Mouse (Mus musculus) right cerebral cortex, adult 18-20 months (tissue): ENCODE measurements around the gene Sfswap.

Experiments used
- DNase-seq: peaks from one replicate; pipeline ENCODE4 v3.0.0; 2022; ENCODE audit warnings: mixed read lengths

The Sfswap gene

DNA sequence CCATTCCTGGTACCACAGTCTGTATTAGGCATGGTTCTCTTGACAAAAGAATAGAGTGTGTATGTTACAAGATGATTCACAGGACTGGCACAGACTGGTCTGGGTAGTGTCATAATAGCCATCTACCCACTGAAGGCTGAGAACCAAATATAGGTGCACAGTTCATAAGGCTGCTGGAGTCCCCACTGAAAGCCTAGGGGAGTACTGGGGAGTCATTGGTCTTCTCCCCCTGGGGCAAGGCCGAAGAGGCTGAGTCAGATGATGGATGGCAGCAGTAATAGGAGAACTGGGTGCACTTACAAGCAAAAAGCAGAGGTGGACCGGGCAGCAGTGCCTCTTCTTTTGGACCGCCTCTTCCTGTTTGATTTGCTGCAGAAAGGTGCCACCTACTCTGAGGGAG is 32.7 kb downstream of the Sfswap start:
- no peak for DNase-seq

DNA sequence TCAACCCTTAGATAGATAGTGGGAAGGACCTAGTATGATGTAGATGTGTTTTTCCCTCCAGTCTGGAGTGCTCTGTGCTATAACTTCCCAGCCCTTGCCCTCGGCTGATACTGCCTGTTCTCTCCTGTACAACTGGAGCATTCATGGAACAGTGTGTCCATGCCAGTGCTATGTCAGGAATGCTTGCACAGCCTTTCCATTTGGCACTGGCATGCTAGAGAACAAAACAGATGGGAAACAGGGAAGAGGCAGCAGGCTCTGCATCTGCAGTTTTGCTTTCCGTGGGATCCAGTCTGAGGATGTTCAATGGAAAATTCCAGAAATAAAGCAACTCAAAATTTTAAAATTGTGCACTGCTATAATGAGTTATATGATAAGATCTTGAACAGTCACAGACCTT is 33.5 kb downstream of the Sfswap start:
- DNase-seq: peak; percentile 87

DNA sequence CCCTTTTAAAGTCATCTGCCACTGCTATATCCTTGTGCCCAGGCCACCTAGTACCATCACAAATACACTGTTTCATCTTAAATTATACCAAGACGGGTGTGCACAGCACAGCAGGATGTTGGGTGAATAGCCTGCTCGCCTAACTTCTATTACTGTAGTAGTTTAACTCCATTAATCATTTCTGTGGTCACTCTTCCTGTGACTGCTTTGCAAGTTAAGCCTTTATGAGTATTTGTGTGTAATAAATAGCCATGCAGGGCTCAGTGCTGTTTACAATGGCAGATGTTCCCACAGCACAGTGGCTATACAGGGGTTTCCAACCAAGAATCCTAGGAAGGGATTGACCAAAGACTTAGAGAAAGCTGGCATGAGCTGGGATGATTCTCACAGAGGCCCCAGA is 34.0 kb downstream of the Sfswap start:
- DNase-seq: no peak

DNA sequence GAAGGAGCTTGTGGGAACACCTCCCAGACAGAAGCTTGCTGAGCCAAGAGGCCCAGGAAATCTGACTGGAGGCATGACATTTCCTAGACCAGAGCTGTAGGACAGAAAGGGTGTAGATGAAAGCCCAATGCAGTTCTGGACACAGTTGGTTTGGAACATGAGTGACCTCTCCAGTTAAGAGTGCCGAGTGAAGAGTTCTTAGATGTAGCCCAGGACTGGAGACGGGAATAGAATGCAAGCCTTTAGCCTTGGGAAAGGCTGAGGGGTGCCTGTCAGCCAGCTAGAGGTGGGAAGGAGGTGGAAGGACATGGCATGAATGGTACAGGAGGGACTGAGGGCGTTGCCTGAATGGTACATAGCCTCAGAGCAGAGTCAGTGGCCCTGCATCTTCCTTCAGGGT is 34.4 kb downstream of the Sfswap start:
- no peak for DNase-seq

DNA sequence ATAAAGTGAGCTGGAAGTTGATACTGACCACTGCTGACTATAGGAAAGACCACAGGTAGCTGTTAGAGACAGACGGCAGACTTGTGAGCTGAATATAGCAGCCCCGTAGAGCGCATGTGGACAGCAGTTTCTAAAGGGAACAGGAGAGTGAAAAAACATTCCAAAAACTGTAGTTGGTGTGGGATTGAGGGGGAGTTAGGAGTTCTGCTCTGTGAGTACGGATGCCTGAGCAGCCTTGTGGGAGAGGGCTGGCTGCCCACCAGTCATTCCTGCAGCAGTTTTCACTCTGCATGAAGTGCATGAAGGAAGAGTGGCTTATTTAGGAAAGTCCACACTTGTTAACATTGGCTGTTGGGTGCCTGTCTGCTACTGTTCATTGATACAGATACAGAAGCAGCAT is 37.8 kb downstream of the Sfswap start:
- peak; percentile 61 for DNase-seq

DNA sequence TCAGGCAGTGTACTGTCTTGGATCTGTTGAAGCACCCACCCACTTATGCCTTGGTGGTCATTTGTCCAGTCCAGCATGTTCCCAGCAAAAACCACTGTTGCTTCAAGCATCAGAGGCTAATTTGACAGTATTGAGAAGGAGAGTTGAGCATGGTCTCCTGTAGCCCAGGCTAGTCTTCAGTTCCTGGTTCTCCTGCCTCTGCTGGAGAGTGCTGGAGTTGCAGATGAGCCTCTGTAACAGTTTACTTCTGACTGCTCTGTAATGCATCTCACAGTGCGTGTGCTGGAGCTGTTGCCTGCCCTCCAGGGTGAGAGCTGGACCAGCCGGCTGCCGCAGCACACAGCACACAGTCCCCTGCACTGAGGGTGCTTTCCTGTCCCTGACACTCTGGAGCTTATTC is 41.2 kb downstream of the Sfswap start:
- no peak for DNase-seq

DNA sequence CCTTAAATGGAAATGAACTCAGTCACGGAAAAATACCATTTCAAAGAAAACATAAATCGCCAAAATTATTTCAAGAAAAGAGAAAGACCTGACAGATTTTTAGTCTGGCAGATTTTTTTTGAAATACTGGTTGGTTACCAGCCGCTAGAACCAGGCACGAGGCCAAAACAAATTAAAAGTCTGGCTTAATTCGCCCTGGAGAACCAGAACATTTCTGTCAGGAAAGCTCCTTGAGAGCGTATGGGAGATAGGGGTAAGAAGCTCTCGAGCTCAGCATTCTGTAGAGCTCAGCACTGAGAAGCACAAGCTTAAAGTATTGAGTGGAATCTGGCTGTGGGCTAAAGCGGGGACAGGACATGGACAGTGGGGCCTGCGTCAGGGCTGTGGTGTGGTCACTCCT is 44.8 kb downstream of the Sfswap start:
- DNase-seq: peak; percentile 55

DNA sequence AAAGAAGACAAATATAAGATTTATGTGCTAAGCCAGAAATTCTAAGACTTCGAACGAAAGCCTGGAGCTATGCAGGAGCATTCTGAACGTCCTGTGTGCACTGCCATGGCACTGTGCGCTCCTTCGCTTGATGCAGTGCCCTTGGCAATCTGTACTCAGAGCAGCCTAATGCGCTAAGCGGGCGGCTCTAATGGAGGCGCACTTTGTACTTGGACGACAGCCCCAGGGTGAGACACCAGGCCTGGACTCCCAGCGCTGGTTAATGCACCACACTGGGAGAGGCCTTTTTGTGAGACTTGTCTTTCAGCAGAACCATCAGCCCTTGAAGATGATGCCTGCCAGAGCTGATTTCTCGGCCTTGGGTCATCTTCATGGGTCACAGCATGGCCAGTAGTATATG is 48.7 kb downstream of the Sfswap start:
- DNase-seq: no peak

DNA sequence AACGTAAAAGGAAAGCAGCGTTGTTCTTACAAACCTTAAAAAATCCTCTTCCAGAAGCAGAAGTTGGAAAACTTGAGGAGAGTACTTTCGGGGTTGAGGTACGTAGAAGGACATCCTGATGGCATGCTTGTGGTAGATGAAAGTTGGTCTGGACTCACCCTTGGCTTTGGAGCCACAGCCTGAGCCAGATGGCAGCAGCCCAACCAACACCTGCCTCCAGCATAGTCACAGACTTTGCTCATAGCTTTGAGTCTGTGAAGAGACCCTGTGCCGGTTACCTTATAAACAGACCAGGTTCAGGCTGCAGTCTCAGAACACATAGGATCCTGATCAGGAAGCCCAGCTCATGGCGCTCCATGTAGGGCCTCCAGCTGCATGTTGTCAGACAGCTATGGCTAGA is 49.8 kb downstream of the Sfswap start:
- no peak for DNase-seq

DNA sequence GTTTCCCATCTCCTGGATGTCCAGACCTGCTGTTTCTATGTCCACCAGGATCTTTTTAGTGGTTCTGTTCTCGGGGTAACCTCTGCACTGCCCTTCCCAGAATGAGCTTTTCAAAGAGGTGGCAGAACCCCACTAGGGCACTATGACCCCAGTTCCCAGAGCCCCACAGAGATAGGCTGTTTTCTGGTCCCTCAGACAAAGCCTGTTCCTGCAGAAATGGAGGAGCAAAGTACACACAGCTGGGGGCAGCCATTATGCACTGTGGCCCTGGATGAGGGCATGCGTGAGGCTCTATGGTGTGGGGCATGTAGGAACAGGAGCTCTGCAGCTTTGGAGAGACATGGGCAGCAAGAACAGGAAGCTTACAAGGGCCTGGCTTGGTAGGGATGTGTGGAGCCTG is 51.0 kb downstream of the Sfswap start:
- no peak for DNase-seq

DNA sequence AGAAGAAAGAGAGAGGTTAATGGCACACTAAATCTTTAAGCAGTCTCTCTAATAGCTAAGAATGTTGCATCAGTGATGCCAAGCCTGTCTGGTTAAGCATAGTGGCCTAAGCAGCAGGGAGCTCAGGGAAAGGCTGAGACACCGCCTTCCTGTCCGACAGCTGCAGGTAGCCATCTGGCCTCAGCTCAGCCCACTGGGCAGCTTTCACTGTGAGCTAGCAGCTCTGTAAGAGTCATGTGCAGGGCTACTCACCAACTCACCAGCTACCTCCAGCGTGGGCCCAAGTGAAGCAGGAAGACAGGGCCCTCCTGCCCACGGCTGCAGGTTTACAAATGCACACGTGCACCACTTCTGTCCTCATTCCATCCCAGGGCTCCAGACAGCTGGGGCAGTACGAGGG is 52.6 kb downstream of the Sfswap start:
- DNase-seq: peak; percentile 60

DNA sequence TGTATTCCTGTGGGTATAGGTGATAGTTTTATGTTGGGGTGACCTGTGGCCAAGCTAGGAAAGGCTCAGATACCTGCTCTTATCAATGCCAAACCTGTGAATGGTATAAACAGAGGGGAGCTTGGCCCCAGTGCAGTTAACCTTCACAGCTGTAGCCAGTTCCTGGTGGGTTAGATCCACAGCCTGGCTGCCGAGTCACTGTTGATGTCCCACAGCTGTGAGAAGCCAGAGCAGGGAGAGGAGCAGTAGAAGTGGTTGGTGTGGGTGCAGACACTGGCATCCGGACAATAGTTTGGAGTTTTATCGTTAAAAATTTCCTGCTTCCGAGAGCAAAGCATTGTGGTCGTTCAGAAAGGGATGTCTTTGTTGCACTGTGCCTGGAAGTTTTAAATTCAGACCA is 57.6 kb downstream of the Sfswap start:
- DNase-seq: no peak

DNA sequence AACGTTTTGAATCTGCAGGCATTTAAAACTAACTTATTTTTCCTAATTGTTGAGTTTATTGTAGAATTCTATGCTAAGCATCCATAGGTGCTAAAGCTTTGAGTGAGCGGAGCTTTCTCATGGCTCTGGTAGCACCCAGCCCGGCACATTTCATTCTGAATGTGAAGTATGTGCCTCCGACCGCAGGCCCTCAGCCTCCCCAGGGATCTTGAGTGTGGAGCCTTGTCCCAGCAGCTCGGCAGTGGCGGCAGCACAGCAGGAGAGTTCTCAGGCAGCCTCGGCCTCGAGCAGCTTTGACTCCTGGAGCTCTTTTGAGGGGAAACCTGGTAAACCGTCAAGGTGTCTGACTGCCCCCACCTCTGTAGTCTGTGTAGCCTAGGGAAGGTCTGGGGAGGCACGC is 58.3 kb downstream of the Sfswap start:
- DNase-seq: no peak

DNA sequence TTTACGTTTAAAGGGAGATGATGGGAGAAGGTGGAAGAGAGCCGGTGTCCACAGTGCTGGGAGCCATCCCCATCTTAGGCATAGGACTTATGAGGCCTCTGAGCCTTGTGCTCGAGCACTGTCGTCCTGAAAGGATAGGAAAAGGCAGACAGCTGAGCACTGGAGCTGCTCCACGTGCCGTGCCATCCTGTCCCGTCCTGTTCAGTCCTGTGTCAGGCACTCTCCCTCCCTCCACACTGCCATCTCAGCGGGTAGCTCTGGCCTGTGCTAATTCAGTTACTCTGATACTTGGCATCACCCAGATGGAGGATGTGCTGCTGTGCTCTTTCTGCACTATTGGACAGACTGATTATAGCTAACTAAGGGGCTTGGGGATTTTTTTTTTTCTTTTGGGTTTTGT is 61.3 kb downstream of the Sfswap start:
- DNase-seq: no peak

DNA sequence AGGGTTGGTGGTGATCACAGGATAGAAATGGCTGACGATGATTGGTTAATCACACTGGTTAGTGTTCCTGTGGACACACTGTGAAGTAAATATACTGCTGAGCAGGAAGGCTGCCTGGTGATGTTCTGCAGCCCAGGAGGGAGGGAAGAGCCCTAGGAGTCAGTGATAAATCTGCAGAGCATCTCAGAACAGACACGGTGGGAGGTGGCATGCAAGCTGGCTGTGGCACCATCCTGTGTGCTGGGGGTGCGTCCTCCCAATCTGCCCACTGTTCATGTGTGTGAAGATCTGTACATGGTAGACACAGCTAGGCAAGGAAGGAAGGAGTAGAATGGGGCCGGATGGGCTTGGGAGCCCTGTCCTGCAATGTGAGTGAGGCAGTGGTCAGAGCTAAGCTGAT is 67.6 kb downstream of the Sfswap start:
- DNase-seq: peak; percentile 47

DNA sequence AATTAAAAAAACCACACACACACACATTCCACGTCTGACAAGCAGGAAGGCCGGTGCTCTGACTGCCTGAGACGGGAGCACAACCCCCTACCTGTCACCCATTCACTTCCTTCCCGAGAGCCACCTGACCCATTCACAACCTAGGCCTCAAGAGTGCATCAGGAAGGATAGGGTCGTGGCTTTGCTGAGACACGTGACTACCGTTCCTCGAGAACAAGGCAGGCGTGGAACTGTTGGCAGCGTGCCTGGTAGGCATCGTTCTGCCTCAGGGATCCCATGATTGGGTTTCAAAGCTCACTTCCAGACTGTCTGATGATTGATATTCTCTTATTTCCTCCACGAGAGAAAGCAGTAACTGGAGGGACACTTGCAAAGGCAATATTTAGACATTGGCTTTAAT is 77.2 kb downstream of the Sfswap start:
- DNase-seq: no peak

DNA sequence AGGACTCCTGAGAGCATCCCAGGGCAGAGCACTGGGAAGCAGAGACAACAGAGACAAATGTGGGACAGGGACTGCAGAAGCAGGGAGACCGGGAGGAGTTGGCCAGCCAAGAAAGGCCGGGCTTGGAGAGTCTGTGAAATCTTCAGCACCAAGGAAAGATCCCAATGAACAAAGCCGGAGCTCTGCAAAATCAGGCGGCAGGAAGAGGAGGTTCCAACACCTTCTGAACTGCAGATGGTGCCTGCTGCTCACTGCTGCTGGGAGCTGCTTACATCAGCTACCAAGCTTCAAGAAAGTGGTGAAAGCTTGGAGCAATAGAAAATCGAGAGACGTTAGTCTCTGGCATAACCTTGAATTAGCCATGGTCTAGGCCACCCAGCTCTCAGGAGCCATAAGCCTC is 79.0 kb downstream of the Sfswap start:
- peak; percentile 80 for DNase-seq

DNA sequence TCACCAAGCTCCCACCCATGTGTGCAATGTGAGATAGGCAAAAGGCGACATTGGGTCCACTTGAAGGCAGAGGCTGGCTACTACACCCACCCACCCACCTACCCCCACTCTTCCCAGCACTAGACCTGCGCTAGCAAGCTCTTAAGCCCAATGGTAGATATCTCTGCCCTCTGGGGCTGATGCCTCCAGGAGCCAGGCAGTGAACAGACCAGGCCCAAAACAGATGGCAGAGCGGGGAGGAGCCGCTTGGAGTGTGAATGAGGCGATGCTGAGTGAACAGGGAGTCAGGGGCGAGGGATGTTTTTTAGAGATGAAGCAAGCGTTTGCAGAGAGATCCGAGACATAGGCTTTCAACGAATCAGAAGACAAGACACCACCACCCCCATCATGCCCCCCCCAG is 79.6 kb downstream of the Sfswap start:
- peak; percentile 80 for DNase-seq

DNA sequence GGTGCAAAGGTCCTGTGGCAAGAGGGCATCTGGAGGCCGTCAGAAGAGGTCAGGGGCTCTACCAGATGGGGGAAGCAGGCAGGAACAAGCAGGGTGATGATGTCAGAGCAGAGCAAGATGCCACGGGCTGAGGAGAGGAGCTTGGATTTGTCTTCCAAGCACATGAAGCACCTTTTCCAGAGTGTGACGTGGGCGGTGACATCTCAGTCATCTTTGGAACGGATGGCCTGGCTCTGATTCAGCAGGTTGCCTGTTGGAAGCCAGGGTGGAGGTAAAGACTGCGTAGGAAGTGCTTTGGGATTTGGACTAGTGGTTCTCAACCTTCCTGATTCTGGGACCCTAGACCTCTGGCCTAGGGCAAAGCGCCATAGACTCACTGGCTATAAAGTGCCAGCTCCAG is 80.0 kb downstream of the Sfswap start:
- peak; percentile 90 for DNase-seq

DNA sequence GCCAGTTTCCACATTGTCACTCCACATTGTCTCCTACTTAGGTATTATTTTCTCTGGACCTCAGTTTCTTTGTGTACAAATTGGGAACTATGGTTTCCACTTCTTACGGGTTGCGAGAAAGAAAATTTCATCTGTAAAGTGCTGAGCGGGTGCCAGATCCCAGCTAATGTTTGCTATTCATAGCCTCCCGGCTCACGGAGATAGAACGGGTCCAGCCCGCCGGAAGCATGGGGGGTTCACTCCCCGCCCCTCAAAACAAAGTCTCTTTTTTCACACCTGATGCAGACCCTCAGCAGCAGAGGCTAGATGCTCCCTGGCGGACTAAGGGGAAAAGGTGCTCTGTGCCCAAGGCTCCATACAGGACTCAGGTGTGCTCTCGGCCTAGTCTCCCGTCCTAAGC is 82.3 kb downstream of the Sfswap start:
- DNase-seq: peak; percentile 39

DNA sequence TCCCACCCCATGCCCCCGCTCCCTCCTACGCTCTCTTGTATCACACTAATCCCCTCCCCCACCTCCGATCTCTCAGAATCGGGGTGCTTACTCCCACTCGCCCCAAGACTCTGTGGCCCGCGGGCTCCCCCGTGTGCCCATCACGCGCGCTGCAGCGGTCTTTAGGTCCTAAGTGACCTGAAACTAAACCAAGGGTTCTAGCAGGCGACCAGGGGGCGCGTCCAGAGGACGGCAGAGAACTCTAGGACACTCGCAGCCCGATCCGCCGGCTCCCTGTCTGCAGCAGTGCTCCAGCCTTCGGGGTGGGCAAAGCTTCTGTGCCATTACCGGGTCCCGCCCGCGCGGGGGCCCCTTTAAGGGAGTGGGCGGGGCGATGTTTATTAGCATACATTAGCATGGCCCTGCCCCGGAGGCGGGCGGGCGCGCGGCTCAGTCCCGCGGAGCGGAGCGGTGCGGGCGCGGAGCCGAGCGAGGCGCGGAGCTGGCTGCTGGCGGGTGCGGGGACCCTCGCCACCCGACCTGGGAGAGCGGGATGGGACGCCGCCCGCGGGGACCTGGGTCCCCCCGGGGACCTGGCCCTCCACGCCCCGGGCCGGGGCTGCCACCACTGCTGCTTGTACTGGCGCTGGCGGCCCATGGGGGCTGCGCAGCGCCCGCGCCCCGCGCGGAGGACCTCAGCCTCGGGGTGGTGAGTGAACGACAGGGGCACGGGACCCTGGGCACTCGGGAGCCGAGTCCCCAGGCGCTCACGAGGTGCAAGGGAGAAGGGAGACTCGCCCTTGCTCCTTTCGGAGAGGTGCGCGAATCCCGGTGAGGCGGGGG is 83.0 kb downstream of the Sfswap start, which contains the start of gene Mmp17:
Mmp17 (plus strand) TSS at position 409 of the 822 bp plus-strand sequence.
- DNase-seq: peak; percentile 90

DNA sequence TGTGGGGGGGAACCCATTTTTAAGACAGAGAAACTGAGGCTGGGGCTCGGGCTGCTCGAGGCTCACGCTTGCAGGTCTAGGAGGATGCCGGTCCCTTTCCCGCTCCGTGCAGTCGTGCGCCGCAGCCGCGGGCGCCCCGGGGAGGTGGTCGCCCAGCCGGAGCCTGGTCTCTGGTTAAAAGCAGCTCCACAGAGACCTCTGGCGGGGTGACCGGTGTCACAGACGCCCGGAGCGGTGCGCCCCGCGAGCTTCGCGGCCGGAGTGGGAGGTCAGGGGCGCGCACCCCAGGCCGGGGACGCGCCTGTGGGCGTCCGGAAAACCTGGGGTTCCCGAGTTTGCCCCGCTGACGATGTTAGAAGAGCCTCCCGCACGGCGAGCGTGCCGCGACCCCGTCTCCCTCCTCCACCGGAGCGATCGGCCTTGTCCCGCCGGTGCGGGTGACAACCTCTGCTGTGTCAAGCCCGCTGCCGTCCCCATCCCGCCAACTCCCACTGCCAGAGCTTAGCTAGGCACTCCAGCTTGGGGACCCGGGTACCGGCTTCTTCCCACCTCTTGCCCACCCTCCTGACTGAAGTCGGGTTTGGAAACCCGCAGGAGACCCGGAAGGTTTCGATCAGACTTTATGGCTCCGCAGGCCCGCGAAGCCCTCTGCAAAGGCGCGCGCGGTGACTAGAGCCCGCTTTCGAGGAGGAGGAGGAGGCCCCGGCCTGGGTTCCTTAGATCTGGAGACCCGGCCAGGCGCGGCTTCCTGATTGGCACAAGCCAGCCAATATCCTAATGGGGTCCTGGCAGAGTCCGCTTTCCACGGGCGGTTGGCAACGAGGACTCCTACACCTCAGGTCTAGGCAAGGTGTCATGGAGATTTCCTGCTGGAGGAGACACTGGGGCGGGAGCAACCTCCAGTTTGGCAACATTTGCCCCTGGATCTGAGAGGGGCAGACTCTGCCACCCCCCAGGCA is 83.8 kb downstream of the Sfswap start:
- DNase-seq: peak; percentile 35

DNA sequence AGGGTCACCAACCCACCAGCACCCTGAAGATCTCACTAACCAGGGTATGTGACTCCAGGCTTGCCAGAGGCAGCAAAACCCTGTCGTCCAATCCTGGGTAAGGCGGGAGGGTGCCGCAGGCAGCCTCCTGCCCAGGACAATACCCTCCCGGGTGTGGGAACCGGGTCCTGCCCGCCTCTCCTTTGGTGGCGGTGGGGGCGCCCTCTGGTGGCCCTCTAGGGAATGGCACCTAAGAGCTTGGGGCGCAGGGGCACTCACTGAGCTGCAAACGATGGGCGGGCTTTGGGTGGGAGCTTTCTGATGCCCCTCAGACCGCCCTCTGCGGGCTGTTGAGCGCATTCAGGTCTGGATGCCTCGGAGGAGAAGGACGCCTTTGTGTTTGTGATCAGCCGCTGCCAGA is 85.0 kb downstream of the Sfswap start:
- peak; percentile 85 for DNase-seq

DNA sequence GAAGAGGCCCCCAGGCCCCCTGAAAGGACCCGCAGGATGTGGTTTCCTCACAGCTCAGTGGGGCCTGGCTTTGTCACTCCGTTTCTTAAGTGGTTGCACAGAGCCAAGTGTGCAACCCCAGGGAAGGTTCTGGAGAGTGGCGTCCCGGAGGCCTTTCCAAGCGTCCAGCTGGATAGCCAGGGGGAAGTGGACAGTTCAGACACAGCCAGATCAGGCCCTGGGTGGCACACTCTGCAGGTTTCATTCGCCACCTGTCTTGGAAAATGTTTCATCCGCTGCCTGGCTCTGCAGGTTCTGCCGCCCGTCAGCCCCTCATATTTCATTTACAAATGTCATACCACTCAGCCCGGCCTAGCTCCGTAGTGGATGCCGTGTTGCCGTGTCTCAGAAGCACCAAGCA is 85.5 kb downstream of the Sfswap start:
- no peak for DNase-seq
